Mouse (Mus musculus): ENCODE data around the gene AL732309.1.

DNA sequence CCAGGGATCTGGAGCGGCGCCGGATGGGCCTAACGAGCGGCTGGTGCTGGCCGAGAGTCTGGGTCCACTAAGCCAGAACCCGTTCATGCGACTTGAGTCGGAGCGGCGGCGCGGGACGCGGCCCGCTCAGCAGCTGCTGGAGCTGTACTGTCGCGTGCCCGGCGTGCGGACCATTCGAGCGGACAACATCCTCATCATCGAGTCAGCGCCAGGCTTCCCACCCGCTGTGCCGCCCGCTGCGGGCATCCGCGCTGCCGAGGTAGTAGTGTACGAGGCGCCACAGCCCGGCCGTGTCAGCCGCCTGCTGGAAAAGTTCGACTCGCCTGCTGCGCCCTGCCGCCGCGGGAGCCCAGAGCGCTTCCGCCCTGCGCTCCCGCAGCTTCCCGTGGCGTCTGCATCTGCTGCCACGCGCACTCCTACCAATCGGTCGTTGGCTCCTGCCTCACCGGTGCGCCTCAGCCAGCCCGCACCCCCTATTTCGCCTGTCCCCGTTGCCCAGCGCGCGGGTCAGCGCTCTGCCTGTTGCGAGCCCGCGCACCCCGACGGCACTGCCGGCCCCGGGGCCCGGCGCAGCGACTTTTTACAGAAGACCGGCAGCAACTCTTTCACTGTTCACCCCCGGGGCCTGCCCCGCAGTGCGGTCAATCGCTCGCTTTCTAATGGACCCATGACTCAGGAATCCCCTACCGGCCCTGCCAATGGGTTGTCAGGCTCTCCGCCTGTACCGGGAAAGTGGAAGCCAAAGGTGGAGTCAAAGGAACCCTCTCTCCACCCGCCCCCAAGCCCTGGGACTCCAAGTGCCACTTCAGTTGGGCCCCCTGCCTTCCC lies 16.3 kb upstream of the AL732309.1 start:
- TF ChIP-seq POLR2A (IDR thresholded peaks at IDR 0.05; ENCODE audit: borderline replicate concordance, low read depth, low read length) (no peak), CTCF (IDR thresholded peaks at IDR 0.05; ENCODE audit: low read depth, low read length) (no peak)

Data from bone marrow macrophage, adult 2 months (primary cell).